Mouse (Mus musculus): ENCODE data around the gene 1810010H24Rik.
"Not testable (repeated sequence)": the region's sequence is repeated elsewhere in the genome, so short reads cannot be mapped to it uniquely, and the experiment has no call there.

1810010H24Rik gene

DNA sequence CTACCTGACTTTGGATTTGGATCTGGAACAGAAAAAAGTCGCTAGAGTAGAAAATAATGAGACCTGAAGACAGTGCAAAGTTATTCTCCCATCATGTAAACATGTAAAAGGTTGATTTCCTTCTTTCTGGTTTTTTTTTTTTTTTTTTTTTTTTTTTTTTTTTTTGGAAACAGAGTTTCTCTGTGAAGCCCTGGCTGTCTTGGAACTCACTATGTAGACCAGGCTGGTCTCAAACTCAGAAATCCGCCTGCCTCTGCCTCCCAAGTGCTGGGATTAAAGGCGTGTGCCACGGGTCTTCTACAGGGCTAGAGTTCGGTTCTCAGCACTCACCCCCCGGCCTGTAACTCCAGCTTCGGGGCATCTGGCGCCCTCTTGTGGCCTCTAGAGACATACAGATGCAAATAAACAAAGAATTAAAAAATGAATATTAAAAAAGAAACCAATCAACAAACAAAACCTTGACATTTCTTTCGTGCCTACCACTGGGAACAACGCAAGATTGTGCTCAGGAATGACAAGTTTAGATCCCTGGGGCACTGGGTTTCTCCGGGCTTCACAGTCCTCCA is 11.4 kb upstream of the 1810010H24Rik start:
- DNase-seq (ENCODE audit: low spot score), result no peak

DNA sequence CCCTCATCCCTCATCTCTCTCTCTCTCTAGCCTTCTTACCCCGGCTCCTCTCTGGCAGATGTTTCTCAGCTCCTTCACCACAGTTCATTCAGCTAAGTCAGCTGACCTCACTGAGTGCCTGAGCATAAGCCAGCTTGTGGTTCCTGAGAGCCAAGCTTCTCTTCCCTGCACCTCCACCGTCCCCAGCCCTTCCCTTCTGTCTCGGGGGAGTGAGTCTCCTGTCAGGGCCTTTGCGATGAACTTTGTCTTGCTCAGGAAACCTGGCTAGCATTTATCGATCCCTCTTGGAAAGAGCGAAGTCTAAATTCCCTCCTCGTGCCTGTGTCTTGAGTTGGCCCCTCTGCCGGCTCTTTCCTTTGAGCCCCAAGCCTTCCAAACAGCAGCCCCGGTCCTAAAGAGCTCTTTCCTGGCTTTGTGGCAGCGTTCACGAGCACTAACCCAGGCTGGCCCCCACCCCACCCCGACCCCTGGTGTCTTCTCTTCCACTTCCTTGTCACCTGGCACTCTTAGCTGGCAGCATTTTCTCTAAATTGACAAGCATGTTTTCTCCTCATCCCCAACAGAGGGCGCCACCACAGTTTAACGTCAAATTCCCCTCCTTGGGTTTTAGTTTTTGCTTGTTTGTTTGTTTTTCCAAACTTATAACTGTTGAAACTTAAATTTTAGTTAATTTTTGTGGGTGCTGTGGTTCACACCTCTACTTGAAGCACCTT is 10.7 kb upstream of the 1810010H24Rik start:
- no peak for DNase-seq (ENCODE audit: low spot score)

DNA sequence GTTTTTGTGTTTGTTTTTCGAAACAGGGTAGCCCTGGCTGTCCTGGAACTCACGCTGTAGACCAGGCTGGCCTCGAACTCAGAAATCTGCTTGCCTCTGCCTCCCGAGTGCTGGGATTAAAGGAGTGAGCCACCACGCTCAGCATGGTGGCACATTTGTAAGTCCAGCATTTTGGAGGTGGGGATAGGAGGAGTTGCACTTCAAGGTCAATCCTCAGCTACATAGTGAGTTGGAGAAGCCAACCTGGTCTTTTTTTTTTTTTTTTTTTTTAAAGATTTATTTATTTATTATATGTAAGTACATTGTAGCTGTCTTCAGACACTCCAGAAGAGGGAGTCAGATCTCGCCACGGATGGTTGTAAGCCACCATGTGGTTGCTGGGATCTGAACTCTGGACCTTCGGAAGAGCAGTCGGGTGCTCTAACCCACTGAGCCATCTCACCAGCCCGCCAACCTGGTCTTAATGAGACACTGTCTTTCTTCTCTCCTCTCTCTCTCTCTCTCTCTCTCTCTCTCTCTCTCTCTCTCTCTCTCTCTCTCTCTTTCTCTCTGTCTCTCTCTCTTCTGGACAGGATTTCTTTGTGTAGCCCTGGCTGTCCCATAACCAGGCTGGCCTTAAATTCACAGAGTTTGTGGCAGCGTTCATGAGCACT is 9.8 kb upstream of the 1810010H24Rik start:
- not testable (repeated sequence) for DNase-seq (ENCODE audit: low spot score)

DNA sequence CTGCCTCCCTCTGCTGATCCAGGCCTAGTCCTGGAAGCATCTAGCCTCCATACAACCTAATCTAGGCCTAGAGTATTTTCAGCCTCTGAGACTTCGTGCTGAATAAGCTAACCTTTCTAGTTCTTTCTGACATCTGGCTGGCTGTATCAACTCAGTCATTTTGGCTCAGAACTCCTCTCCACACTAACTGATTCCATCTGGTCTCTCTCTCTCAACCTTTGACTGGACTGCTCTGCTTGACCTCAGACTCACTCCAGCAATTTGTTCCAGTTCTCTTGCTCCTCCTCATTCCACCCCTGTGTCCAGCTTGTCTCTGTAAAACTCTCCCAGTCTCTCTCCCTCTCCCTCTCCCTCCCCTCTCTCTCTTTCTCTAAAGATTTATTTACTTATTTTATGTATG is 8.6 kb upstream of the 1810010H24Rik start:
- no peak for DNase-seq (ENCODE audit: low spot score)

DNA sequence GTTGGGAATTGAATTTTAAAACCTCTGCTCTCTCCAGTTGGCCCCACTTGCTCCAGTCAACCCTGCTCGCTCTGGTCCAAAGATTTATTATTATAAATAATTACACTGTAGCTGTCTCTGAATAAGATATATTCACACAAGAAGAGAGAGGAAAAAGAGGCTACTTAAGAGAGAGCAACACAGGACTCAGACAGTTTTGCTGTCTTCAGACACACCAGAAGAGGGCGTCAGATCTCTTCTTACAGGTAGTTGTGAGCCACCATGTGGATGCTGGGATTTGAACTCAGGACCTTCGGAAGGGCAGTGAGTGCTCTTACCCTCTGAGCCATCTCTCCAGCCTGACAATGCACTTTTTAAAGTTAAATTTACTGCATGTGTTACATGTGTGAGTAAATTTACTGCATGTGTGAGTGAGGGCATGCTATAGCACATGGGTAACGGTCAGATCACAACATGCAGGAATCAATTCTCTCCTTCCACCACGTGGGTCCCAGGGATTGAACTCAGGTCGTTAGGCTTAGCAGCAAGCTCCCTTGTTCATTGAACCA is 8.1 kb upstream of the 1810010H24Rik start:
- no peak for DNase-seq (ENCODE audit: low spot score)

DNA sequence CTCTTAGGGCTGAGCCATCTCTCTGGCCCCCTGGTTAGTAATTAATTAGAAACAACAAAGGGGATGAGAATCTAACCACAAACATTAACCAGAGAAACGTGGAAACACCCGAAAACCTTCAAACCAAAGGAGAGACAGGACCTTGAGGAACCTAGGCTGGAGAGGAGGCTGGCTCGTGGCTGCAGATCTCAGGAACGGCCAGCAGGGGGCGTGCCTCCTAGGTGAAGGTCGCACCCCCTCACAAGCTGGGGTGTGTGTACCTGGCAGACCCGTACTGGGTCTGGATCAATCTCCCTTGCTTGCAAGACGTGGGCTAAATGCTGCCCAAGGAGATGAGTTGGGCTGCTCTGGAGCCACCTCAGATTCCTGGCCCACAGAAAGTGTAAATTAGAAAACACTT is 6.9 kb upstream of the 1810010H24Rik start:
- DNase-seq (ENCODE audit: low spot score), result no peak

DNA sequence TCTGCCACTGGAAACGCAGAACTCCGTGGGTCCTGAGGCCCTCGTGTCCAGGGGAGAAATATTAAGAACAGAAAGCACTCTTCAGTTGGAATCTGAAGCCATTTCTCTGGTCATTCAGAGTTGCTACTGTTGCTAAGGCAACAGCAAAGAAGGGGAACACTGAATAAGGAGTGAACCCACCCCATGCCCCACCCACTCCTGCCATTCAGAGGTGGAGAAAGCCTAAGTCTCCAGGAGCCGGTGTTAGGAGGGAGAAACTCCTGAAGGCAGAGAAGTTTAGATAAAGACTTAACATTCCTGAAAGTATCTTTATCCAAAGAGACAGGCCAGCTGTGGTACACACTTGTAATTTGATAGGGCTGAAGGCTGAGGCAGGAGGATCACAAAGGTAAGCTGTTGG is 6.2 kb upstream of the 1810010H24Rik start:
- no peak for DNase-seq (ENCODE audit: low spot score)

DNA sequence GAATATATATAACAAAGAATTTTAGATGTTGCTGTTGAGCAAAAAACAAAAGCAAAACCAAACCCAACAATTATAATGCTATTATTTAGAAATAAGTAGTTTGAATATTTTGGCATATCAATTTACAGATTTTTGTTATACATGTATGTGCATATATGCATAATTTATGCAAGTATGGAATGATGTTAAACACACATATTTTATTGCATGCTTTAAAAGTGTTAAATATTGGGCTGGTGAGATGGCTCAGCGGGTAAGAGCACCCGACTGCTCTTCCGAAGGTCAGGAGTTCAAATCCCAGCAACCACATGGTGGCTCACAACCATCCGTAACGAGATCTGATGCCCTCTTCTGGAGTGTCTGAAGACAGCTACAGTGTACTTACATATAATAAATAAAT is 5.8 kb upstream of the 1810010H24Rik start:
- DNase-seq (ENCODE audit: low spot score), result not testable (repeated sequence)

DNA sequence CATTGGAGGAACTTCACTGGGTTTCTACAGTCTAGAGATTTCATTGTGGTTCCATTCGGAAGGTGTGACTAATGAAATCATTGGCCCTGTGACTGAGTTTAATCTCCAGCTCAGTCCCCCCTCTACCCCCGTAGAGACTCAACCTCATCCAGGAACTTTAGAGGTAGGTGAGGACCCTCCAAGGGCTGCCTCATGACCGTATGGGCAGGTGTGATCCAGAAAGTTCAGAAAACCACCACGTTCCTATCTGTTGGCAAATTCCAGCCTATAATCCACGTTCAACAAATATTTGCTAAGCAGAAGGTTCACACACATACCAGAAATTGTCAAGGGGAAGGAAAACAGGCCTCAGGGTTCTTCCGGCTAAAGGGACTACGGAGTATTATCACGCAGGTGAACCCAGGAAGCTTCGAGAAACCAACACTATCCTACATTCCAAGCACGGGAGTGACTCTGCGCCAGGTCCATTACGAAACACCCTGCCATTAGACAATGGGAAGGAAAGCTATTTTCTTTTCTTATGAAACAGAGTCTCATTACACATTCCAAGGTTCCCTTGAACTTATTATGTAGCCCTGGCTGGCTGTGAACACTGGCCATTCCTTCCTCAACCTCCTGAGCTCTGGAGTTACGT is 3.3 kb upstream of the 1810010H24Rik start:
- DNase-seq (ENCODE audit: low spot score), result no peak

DNA sequence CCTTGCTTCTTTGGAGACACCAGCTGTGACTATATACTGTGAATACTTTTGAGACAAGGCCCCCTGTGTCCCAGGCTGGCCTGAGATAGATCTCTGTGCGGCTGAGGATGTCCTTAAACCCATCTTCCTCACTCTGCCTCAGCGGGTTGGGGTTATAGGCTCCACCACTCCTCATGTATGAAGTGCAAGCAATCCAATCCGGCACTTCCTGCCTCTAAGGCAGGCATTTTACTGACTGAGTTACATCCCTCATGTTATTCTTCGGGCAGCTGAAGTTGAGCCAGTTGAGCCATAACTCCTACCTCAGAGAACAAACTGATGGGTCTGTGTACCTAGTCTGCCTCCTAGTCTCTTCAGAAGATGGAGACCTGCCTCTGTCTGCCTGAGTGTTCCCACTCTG is 1.1 kb upstream of the 1810010H24Rik start:
- DNase-seq (ENCODE audit: low spot score), result no peak

DNA sequence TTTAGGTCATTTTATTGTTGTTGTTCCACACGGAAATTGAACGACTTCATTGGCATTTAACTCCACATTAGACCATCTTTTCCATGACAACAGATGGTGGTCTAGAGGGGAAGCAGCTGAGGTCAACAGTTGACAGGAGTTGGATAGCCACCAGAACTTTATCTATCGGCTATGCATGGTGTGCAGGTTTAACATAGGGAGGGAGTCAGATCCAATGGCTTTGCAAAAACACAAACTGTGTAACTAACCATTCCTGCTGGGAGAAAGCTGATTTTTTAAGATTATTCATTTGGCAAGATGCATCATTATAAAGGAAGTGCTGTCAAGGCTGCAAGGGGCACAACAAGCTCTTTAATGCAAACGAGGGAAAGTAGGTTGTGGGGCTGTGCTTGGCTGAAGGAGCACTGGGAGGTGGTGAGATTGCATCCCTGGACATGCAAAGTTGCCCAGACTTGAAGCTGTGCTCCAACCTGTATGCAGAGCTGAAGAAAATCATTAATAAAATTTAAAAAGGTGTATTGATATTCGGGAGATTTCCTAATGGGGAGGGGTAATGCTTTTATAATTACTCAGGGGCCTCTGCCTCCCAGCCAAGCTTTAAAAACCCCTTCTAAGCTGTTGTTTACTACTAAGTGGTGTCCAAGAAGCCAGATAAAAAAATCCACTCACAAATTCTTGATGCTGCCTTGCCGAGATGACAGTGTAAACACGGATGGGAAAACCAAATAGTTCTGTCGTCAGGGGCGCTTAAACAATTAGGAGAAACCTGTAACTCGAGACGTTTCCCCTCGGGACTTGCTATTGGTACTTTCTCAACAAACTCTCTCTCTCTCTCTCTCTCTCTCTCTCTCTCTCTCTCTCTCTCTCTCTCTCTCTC is 1.3 kb downstream of the 1810010H24Rik start:
- DNase-seq (ENCODE audit: low spot score), result no peak

DNA sequence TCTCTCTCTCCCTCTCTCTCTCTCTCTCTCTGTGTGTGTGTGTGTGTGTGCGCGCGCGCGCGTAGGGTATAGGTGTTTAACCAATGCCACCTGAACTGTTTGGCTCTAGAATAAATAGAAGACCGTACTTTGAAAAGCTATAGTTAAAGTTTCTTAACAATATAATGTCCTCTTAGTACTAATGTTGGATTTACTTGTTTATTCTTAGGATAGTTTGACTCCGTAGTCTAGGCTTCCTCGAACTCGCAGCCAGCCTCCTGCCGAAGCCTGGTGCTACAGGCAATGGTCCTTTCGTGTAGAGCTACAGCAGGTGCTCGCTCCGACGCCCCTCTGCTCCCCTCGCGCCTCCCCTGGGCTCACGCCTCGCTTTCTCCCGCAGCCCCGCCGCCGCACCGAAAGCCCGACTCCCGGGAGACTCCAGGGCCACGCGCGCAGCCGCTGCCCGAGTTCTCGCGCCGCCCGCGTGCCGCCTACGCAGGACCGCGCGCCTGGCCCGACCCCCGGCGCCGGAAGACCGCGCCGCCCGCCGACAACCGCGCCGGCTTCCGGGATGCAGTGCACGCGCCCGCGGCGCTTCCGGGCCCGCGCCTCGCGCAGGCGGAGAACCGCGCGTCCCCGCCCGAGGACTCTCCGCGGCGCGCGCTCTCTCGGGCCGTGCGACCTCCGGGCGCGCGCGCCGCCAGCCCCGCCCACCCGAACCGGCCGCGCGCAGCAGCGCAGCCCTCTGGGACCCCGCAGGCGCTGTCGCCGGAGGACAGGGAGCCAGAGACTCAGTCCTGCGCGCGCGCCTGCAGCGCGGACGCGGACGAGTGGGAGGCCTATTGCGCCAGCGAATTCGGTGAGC is 2.2 kb downstream of the 1810010H24Rik start:
- peak; percentile 91 for DNase-seq (ENCODE audit: low spot score)

DNA sequence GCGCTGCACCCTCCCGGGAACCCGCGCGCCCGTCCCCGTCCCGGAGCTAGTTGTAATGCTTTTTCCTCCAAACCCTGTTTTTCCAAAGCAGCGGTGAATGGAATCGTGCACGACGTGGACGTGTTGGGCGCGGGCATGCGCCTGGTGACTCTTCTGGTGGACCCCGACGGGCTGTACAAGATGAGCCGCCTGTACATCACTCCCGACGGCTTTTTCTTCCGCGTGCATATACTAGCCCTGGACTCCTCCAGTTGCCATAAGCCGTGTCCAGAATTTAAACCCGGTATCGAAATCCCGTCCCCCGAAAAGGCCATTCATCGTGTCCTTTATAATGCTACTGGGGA is 2.8 kb downstream of the 1810010H24Rik start:
- no peak for DNase-seq (ENCODE audit: low spot score)

DNA sequence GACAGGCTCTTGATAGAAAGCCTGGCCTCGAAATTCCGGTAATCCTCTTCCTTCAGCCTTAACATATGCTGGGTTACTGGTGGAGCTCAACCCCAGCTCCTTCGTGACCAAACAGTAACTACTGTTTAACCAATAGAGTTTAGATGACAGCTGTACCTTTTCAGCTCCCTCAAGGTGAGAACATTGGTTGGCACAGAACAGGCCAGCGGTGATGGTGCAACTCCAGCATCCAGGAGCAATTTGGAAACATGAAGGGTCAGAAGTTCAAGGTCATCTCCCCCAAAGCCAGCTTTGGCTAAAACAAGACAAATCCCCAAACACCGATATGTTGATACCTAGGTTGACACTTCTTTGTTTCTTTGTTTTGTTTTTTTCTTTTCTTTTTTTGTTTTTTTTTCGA is 3.3 kb downstream of the 1810010H24Rik start:
- no peak for DNase-seq (ENCODE audit: low spot score)

DNA sequence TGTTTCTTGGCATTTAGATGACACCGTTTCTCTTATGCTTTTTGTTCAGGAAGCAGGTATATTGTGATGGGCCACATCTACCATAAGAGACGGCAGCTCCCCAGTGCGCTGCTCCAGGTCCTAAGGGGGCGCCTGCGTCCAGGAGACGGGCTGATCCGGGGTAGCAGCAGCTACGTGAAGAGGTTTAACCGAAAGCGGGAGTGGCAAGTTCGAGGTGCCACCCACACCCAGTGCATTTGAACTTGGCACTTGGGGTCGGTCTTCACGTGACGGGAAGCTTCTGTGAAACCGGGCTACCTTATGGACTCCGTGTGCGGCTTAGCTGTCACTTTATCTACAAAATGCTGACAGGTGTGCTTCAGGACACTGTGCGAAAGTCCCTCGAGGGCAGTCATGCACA is 4.1 kb downstream of the 1810010H24Rik start:
- no peak for DNase-seq (ENCODE audit: low spot score)

DNA sequence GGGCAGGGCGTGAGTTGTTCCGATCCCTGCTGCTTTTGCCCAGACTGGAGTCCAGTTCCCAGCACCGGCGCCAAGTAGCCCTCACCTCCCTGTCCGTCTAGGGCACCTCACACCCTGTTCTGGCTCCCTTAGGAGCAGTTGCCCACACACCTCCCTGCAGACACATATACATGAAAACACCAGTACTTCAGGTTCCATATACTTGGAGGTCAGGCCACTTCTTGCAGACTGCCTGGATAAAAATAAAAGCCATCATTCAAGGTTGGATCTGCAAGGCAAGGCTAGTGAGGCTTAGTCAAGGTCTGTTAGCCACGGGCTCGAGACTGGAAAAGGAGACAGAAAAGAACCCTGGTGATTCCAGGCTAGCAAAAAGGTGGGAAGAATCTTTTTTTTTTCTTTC is 6.2 kb downstream of the 1810010H24Rik start:
- peak; percentile 36 for DNase-seq (ENCODE audit: low spot score)

DNA sequence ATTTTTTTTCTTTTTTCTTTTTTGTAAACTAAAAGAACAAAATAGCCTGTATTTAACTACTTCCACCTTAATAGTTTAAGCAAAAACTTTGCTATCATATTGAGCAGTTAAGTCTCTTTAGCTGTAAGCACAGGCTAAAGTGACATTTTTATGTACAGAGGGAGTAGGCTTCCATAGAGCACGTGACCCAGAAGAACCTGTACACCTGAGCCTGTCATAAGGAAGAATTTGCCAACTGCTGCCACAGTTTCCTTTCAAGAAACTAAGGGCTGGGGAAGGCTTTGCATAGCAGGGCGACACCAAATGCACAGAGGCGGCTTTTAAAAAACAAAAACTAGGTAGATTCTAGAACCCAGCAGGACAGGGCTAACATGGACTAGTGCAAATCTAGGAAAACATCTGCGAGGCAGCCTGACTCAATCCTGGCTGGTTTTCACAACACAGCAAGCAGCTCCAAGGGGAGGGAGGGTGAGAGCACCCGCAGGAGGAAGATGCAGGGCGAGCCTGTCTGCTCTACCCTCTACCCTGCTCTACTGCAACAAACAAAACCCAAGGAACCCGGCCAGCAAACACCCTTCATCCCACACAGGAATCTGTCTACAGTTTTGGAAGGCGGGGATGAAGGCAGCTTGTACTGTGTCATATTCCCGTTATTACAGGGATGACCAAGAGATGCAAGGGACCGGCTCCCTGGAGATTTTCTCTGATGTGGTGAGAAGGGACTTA is 8.8 kb downstream of the 1810010H24Rik start:
- no peak for DNase-seq (ENCODE audit: low spot score)

DNA sequence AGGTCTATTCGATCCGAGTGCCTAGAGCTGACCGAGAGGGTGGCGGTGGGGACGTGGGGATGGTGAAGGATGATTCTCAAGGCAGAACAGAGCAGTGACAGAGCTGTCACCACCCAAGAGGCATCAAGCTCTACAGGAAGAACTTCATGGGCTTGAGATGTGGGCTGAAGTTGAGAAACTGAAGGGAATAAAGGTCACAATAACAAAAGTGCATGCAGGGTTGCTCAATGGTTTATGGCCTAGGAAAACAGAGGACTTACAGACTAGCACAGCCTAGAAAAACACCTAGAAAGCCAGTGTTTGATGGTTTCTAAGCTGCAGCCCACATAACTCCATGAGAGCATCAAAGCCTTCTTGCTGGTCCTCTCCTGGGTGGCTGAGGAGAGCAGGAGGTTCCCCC is 13.9 kb downstream of the 1810010H24Rik start:
- no peak for DNase-seq (ENCODE audit: low spot score)

DNA sequence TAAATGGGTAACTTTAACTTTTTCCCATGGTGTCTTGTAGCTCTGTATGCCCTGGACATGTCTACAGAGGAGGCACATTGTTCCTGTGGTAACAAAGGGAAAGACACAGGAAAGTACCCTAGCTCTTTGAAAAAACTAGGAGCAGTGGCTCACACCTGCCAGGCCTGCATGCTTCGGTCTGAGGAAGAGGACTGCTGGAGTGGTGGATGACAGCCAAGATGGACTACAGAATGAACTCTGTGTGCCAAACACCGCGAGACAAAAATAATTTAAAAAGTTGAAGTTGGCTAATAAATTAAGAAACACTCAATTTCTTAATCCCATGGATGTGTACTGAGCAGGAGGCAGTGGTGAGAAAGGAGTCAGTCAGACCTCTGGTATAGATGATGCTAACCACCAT is 15.9 kb downstream of the 1810010H24Rik start:
- DNase-seq (ENCODE audit: low spot score), result no peak

DNA sequence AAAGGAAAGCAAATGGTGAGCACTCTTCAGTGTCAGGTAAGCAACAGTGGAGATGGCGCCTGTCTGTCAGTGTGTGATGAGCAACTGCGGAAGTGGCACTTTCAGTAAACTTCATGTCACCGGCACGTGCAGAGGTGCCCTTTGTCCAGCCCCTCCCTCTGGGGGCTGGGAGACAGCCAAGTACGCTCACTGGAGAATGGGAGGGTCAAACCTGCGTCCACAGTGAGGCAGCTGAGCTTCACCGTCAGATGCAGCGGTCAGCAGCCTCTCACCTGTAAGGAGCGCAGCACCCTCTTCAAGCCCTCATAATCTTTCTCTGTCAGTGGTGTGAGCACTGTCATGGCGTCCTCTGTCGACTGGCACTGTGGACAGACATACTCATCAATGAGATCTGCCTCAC is 17.9 kb downstream of the 1810010H24Rik start:
- no peak for DNase-seq (ENCODE audit: low spot score)

Measured in ovary, postnatal 36 days (tissue).